Mouse (Mus musculus) frontal cortex, postnatal 36 days (tissue): Measurements from ENCODE around the gene Nupr1l.
"Not testable (repeated sequence)": the region's sequence is repeated elsewhere in the genome, so short reads cannot be mapped to it uniquely, and the experiment has no call there.

Source experiments
- DNase-seq, 2 experiments: peaks; one replicate each; pipeline ENCODE4 v3.0.0; 2022; ENCODE audit warnings: low spot score in 2 of 2

Gene Nupr1l

GRCm38 (mm10) chr5:129908242-129908965, at the start of gene Nupr1l:
Gene Nupr1l, plus strand, starts transcription at chr5:129908540.
- peak; percentile 84 to 89 for DNase-seq

- DNase-seq = no peak
Measured at GRCm38 (mm10) chr5:129862325-129862724, 46.0 kb upstream of the Nupr1l start.

- peak; percentile 22 to 48 for DNase-seq
Measured at GRCm38 (mm10) chr5:129864467-129864866, 43.9 kb upstream of the Nupr1l start.

GRCm38 (mm10) chr5:129865841-129866240, 42.5 kb upstream of the Nupr1l start:
- no peak for DNase-seq

- no peak for DNase-seq
Measured at GRCm38 (mm10) chr5:129869238-129869995, 38.9 kb upstream of the Nupr1l start.

- no peak for DNase-seq
Measured at GRCm38 (mm10) chr5:129871238-129871637, 37.1 kb upstream of the Nupr1l start.

- no peak for DNase-seq
Measured at GRCm38 (mm10) chr5:129873942-129874341, 34.4 kb upstream of the Nupr1l start.

GRCm38 (mm10) chr5:129875098-129875497, 33.2 kb upstream of the Nupr1l start:
- no peak for DNase-seq

GRCm38 (mm10) chr5:129877731-129878455, 30.4 kb upstream of the Nupr1l start:
- DNase-seq = peak; percentile 12 to 39

GRCm38 (mm10) chr5:129878946-129879345, 29.4 kb upstream of the Nupr1l start:
- DNase-seq = peak; percentile 13 to 48

GRCm38 (mm10) chr5:129879888-129880287, 28.5 kb upstream of the Nupr1l start:
- no peak for DNase-seq

GRCm38 (mm10) chr5:129886271-129886670, 22.1 kb upstream of the Nupr1l start:
- no peak for DNase-seq

- peak; percentile 92 to 98 for DNase-seq
Measured at GRCm38 (mm10) chr5:129886911-129887636, 21.3 kb upstream of the Nupr1l start, which contains the start of gene Chchd2. Gene Chchd2, minus strand, starts transcription at chr5:129887470.

- DNase-seq = not testable (repeated sequence)
Measured at GRCm38 (mm10) chr5:129890390-129890789, 17.9 kb upstream of the Nupr1l start.

GRCm38 (mm10) chr5:129895198-129896088, 12.9 kb upstream of the Nupr1l start, which contains the start of gene Zbed5:
Gene Zbed5, plus strand, starts transcription at chr5:129895723.
- peak; percentile 82 to 92 for DNase-seq

GRCm38 (mm10) chr5:129898449-129898848, 9.9 kb upstream of the Nupr1l start, which contains the start of gene Phkg1:
Gene Phkg1, minus strand, starts transcription at chr5:129898549.
- no peak for DNase-seq

- DNase-seq = no peak
Measured at GRCm38 (mm10) chr5:129907775-129908174, 565 bp upstream of the Nupr1l start.

- no peak for DNase-seq
Measured at GRCm38 (mm10) chr5:129909147-129909546, 807 bp downstream of the Nupr1l start.

GRCm38 (mm10) chr5:129909591-129909990, 1.3 kb downstream of the Nupr1l start:
- DNase-seq = no peak

GRCm38 (mm10) chr5:129914024-129914423, 5.7 kb downstream of the Nupr1l start:
- no peak for DNase-seq
